Mouse (Mus musculus) MEL (cell line): ENCODE results near the gene D430041D05Rik. TPM values are rescaled to one million over a fixed set of nuclear protein-coding genes. Genes with fewer than 3 reads are reported as not detected.

Experiments used
- DNase-seq: peaks from one replicate; pipeline ENCODE4 v3.0.0; 2011; ENCODE audit warnings: low read depth, low spot score
- H3K27ac ChIP-seq: 2 replicates; pipeline ENCODE4 v1.5.1; 2012; ENCODE audit warnings: low read depth, mild to moderate bottlenecking, control low read depth, low read length, moderate library complexity; ENCODE audit not compliant: control insufficient read depth
- H3K27me3 ChIP-seq, 2 experiments: fragments of 150-350 bp in 1 of 2; sonication (generic) in 1 of 2; 2 replicates each; pipeline ENCODE4 v1.6.1; 2012; ENCODE audit warnings: low read length in 2 of 2, mild to moderate bottlenecking in 2 of 2, improper control_type of control experiment in 1 of 2, moderate library complexity in 1 of 2; ENCODE audit not compliant: insufficient read depth in 2 of 2, control insufficient read depth in 1 of 2
- H3K36me3 ChIP-seq, 2 experiments: 2 replicates each; pipeline ENCODE4 v1.6.1; 2012 to 2014; ENCODE audit warnings: low read length in 2 of 2, improper control_type of control experiment in 1 of 2, inconsistent platforms in 1 of 2, mild to moderate bottlenecking in 1 of 2; ENCODE audit not compliant: insufficient read depth in 2 of 2, control insufficient read depth in 1 of 2
- H3K4me1 ChIP-seq, 2 experiments: fragments of 150-350 bp in 1 of 2; sonication (generic) in 1 of 2; 2 replicates each; pipeline ENCODE4 v1.6.1; 2012; ENCODE audit warnings: low read length in 2 of 2, improper control_type of control experiment in 1 of 2, mild to moderate bottlenecking in 1 of 2; ENCODE audit not compliant: insufficient read depth in 2 of 2, control insufficient read depth in 1 of 2
- H3K4me3 ChIP-seq, 2 experiments: fragments of 150-350 bp in 1 of 2; sonication (generic) in 1 of 2; 2 replicates each; pipeline ENCODE4 v1.5.1; 2012; ENCODE audit warnings: low read depth in 2 of 2, low read length in 2 of 2, mild to moderate bottlenecking in 2 of 2, moderate library complexity in 2 of 2, control low read depth in 1 of 2, improper control_type of control experiment in 1 of 2; ENCODE audit not compliant: control insufficient read depth in 1 of 2, insufficient read depth in 1 of 2
- H3K79me2 ChIP-seq: 2 replicates; pipeline ENCODE4 v1.6.1; 2012; ENCODE audit warnings: mild to moderate bottlenecking, low read length, moderate library complexity; ENCODE audit not compliant: control insufficient read depth, poor library complexity, insufficient read depth
- H3K9ac ChIP-seq: 2 replicates; pipeline ENCODE4 v1.6.1; 2012; ENCODE audit warnings: low read depth, mild to moderate bottlenecking, control low read depth, low read length, moderate library complexity; ENCODE audit not compliant: control insufficient read depth, poor library complexity, severe bottlenecking
- H3K9me3 ChIP-seq: fragments of 150-350 bp; sonication (generic); replicated peaks from 2 replicates; pipeline ENCODE4 v1.6.1; 2012; ENCODE audit warnings: mild to moderate bottlenecking, low read length, improper control_type of control experiment, moderate library complexity; ENCODE audit not compliant: insufficient read depth
- BHLHE40 ChIP-seq: IDR thresholded peaks from 2 replicates; pipeline ENCODE4 v1.6.1; 2012; ENCODE audit warnings: low read depth, mild to moderate bottlenecking, inconsistent platforms, low read length, improper control_type of control experiment, borderline replicate concordance
- CHD1 ChIP-seq: IDR thresholded peaks from 2 replicates; pipeline ENCODE4 v1.6.1; 2012; ENCODE audit warnings: low read depth, mild to moderate bottlenecking, inconsistent platforms, low read length, improper control_type of control experiment
- E2F4 ChIP-seq: IDR thresholded peaks from 2 replicates; pipeline ENCODE4 v1.6.1; 2011; ENCODE audit warnings: low read depth, low read length, improper control_type of control experiment, borderline replicate concordance
- EP300 ChIP-seq, 2 experiments: IDR thresholded peaks; 2 replicates each; pipeline ENCODE4 v1.6.1; 2011; ENCODE audit warnings: improper control_type of control experiment in 2 of 2, low read length in 2 of 2, low read depth in 1 of 2, mild to moderate bottlenecking in 1 of 2
- ETS1 ChIP-seq: IDR thresholded peaks from 2 replicates; pipeline ENCODE4 v1.6.1; 2012; ENCODE audit warnings: low read depth, mild to moderate bottlenecking, inconsistent platforms, low read length, improper control_type of control experiment, moderate library complexity
- GABPA ChIP-seq: IDR thresholded peaks from 2 replicates; pipeline ENCODE4 v1.6.1; 2012; ENCODE audit warnings: low read depth, mild to moderate bottlenecking, inconsistent platforms, low read length, improper control_type of control experiment, moderate library complexity
- HCFC1 ChIP-seq: IDR thresholded peaks from 2 replicates; pipeline ENCODE4 v1.6.1; 2012; ENCODE audit warnings: low read depth, mild to moderate bottlenecking, inconsistent platforms, low read length, improper control_type of control experiment, moderate library complexity
- KAT2A ChIP-seq: conservative IDR thresholded peaks from 2 replicates; pipeline ENCODE4 v1.6.1; 2012; ENCODE audit warnings: low read depth, low read length, improper control_type of control experiment, inconsistent platforms
- MAFK ChIP-seq: IDR thresholded peaks from 2 replicates; pipeline ENCODE4 v1.6.1; 2011; ENCODE audit warnings: low read depth, mild to moderate bottlenecking, low read length, improper control_type of control experiment, borderline replicate concordance
- MEF2A ChIP-seq: IDR thresholded peaks from 2 replicates; pipeline ENCODE4 v1.6.1; 2014; ENCODE audit warnings: low read depth, mild to moderate bottlenecking, inconsistent platforms, low read length, improper control_type of control experiment; ENCODE audit not compliant: poor library complexity, insufficient replicate concordance, severe bottlenecking; ENCODE audit errors: extremely low read depth
- MXI1 ChIP-seq: IDR thresholded peaks from 2 replicates; pipeline ENCODE4 v1.6.1; 2011; ENCODE audit warnings: mild to moderate bottlenecking, low read depth, low read length, improper control_type of control experiment
- NELFE ChIP-seq: IDR thresholded peaks from 2 replicates; pipeline ENCODE4 v1.6.1; 2011; ENCODE audit warnings: low read depth, low read length, improper control_type of control experiment
- POLR2A ChIP-seq, 2 experiments: IDR thresholded peaks; 2 replicates each; pipeline ENCODE4 v1.6.1; 2011 to 2012; ENCODE audit warnings: low read length in 2 of 2, mild to moderate bottlenecking in 2 of 2, control low read depth in 1 of 2, improper control_type of control experiment in 1 of 2, low read depth in 1 of 2, moderate library complexity in 1 of 2; ENCODE audit not compliant: control insufficient read depth in 1 of 2, insufficient read depth in 1 of 2, poor library complexity in 1 of 2
- POLR2AphosphoS5 ChIP-seq: IDR thresholded peaks from 2 replicates; pipeline ENCODE4 v1.6.1; 2012; ENCODE audit warnings: low read depth, borderline replicate concordance, mild to moderate bottlenecking, inconsistent platforms, low read length, moderate library complexity, mixed read lengths
- RAD21 ChIP-seq: IDR thresholded peaks from 2 replicates; pipeline ENCODE4 v1.6.1; 2011; ENCODE audit warnings: mild to moderate bottlenecking, low read depth, low read length, improper control_type of control experiment
- RCOR1 ChIP-seq: IDR thresholded peaks from 2 replicates; pipeline ENCODE4 v1.6.1; 2012; ENCODE audit warnings: low read depth, mild to moderate bottlenecking, inconsistent platforms, low read length, improper control_type of control experiment
- SMC3 ChIP-seq: IDR thresholded peaks from 2 replicates; pipeline ENCODE4 v1.6.1; 2011; ENCODE audit warnings: low read depth, low read length, improper control_type of control experiment
- TAL1 ChIP-seq: IDR thresholded peaks from 2 replicates; pipeline ENCODE4 v1.6.1; 2012; ENCODE audit warnings: mild to moderate bottlenecking, inconsistent platforms, low read length, moderate library complexity, mixed read lengths
- TBP ChIP-seq: IDR thresholded peaks from 2 replicates; pipeline ENCODE4 v1.8.0; 2011; ENCODE audit warnings: low read depth, low read length, improper control_type of control experiment
- TCF12 ChIP-seq: IDR thresholded peaks from 2 replicates; pipeline ENCODE4 v1.6.1; 2014; ENCODE audit warnings: low read depth, mild to moderate bottlenecking, inconsistent platforms, low read length, improper control_type of control experiment, moderate library complexity
- USF1 ChIP-seq: IDR thresholded peaks from 2 replicates; pipeline ENCODE4 v1.6.1; 2014; ENCODE audit warnings: low read depth, mild to moderate bottlenecking, inconsistent platforms, low read length, improper control_type of control experiment, moderate library complexity
- ZC3H11A ChIP-seq: IDR thresholded peaks from 2 replicates; pipeline ENCODE4 v1.6.1; 2012; ENCODE audit warnings: low read depth, mild to moderate bottlenecking, inconsistent platforms, low read length, improper control_type of control experiment
- ZMIZ1 ChIP-seq: IDR thresholded peaks from 2 replicates; pipeline ENCODE4 v1.6.1; 2012; ENCODE audit warnings: low read depth, mild to moderate bottlenecking, inconsistent platforms, low read length, improper control_type of control experiment, moderate library complexity
- polyA plus RNA-seq, 2 experiments: library from polyadenylated mRNA; stranded (reverse) in 1 of 2; unstranded in 1 of 2; fragments of >175 nt in 1 of 2; fragments of >200 nt in 1 of 2; gene quantifications; 2 replicates each; pipeline versions ENCODE4 v1.2.1 to v1.2.4; 2012; ENCODE audit warnings: low replicate concordance in 2 of 2, low read depth in 1 of 2; ENCODE audit not compliant: insufficient read length in 2 of 2, insufficient read depth in 1 of 2, missing spikeins in 1 of 2
- total RNA-seq: library from RNA; depleted of rRNA; stranded (reverse); fragments of 300-350 nt; gene quantifications from 2 replicates; pipeline ENCODE4 v1.2.3, GENCODE M21; 2012

D430041D05Rik gene
- total and polyA plus RNA-seq, 3 experiments = 0.46 to 1.1 TPM; not detected in 1

GRCm38 (mm10) chr2:104318881-104319280 is 91.9 kb downstream of the D430041D05Rik start:
- Histone ChIP-seq H3K27ac (no peak overlapping the region), H3K79me2 (no peaks in the 10 kb centered on the region), H3K9ac (no peak overlapping the region), H3K4me3 (no peak overlapping the region), H3K36me3 (no peaks in the 10 kb centered on the region), H3K27me3 (peaks cover 6% of the 10 kb centered on the region in 2 experiments), H3K4me1 (no peaks in the 10 kb centered on the region), H3K9me3 (no peaks in the 10 kb centered on the region)
- no peak for DNase-seq
- TF ChIP-seq HCFC1 = no peak
- no peak for TF ChIP-seq USF1
- no peak for TF ChIP-seq MXI1
- no peak for TF ChIP-seq GABPA
- no peak for TF ChIP-seq MAFK
- TF ChIP-seq POLR2AphosphoS5 = no peak

- Histone ChIP-seq H3K4me3 (no peak overlapping the region), H3K27ac (no peak overlapping the region), H3K4me1 (no peaks in the 10 kb centered on the region), H3K9ac (no peak overlapping the region), H3K36me3 (no peaks in the 10 kb centered on the region), H3K79me2 (no peaks in the 10 kb centered on the region), H3K9me3 (no peaks in the 10 kb centered on the region), H3K27me3 (peaks cover 6% of the 10 kb centered on the region in 2 experiments)
- no peak for DNase-seq
- no peak for TF ChIP-seq EP300 (IDR thresholded peaks at IDR 0.05; ENCODE audit: low read depth in 1 of 2, low read length in 2 of 2)
- TF ChIP-seq RCOR1 = no peak
- no peak for TF ChIP-seq NELFE
- no peak for TF ChIP-seq POLR2A (IDR thresholded peaks at IDR 0.05; ENCODE audit: control insufficient read depth in 1 of 2, insufficient read depth in 1 of 2, low read depth in 1 of 2, low read length in 2 of 2, poor library complexity in 1 of 2)
- no peak for TF ChIP-seq POLR2AphosphoS5
- no peak for TF ChIP-seq E2F4
- TF ChIP-seq RAD21 = no peak
- TF ChIP-seq MXI1 = no peak
- no peak for TF ChIP-seq ETS1
- no peak for TF ChIP-seq MEF2A
- no peak for TF ChIP-seq TAL1
- no peak for TF ChIP-seq MAFK
- TF ChIP-seq TBP = no peak
- no peak for TF ChIP-seq SMC3
- no peak for TF ChIP-seq TCF12
- TF ChIP-seq KAT2A = no peak
- no peak for TF ChIP-seq ZMIZ1
- no peak for TF ChIP-seq ZC3H11A
- TF ChIP-seq CHD1 = no peak
- TF ChIP-seq BHLHE40 = no peak
Measured at GRCm38 (mm10) chr2:104318259-104318658, 92.6 kb downstream of the D430041D05Rik start.
